Mouse (Mus musculus) kidney, adult 2 months (tissue): ENCODE measurements around the gene Trim75. TPM values are rescaled to one million over a fixed set of nuclear protein-coding genes. Genes with fewer than 3 reads are reported as not detected.

Experiments used
- DNase-seq: peaks from one replicate; pipeline ENCODE4 v3.0.0; 2021
- H3K27ac ChIP-seq: fragments of 200-500 bp; 2 replicates; pipeline ENCODE4 v1.5.1; 2012; ENCODE audit warnings: low read depth, low read length, control low read depth, inconsistent platforms; ENCODE audit not compliant: insufficient read depth
- H3K27me3 ChIP-seq: fragments of 200-500 bp; replicated peaks from 2 replicates; pipeline ENCODE4 v1.6.1; 2012; ENCODE audit warnings: mild to moderate bottlenecking, moderate library complexity, low read length, inconsistent platforms; ENCODE audit not compliant: control insufficient read depth, insufficient read depth
- H3K36me3 ChIP-seq: fragments of 200-500 bp; 2 replicates; pipeline ENCODE4 v1.6.1; 2012; ENCODE audit warnings: mild to moderate bottlenecking, moderate library complexity, low read length, inconsistent platforms; ENCODE audit not compliant: control insufficient read depth, insufficient read depth
- H3K4me1 ChIP-seq: fragments of 200-500 bp; 2 replicates; pipeline ENCODE4 v1.6.1; 2011; ENCODE audit warnings: low read length; ENCODE audit not compliant: control insufficient read depth, insufficient read depth
- H3K4me3 ChIP-seq: fragments of 200-500 bp; 2 replicates; pipeline ENCODE4 v1.5.1; 2011; ENCODE audit warnings: mild to moderate bottlenecking, low read depth, low read length, control low read depth; ENCODE audit not compliant: insufficient read depth
- CTCF ChIP-seq: fragments of 200-500 bp; conservative IDR thresholded peaks from 2 replicates; pipeline ENCODE4 v1.5.1; 2011; ENCODE audit warnings: low read depth, mild to moderate bottlenecking, control low read depth, low read length, moderate library complexity, mixed read lengths; ENCODE audit not compliant: insufficient read depth, insufficient read length
- POLR2A ChIP-seq: fragments of 200-500 bp; IDR thresholded peaks from one replicate; pipeline ENCODE4 v1.6.1; 2011; ENCODE audit warnings: low read depth, low read length, control low read depth
- WGBS: fragments of 180-500 bp; shearing (Covaris S2); methylation state at CpG from one replicate; pipeline ENCODE4 v1.1.7; 2018; 5-methylcytosine and 5-hydroxymethylcytosine counted together
- polyA plus RNA-seq: library from polyadenylated mRNA; depleted of rRNA; stranded (reverse); fragments of >200 nt; gene quantifications from 2 replicates; pipeline ENCODE4 v1.2.3, GENCODE M21; 2012

Gene Trim75
- polyA plus RNA-seq, 1 experiment, result 0.03 TPM

GRCm38 (mm10) chr8:64959025-64959424 lies 28.6 kb downstream of the Trim75 start:
- DNase-seq, result no peak
- 77% methylated on average over 9 of the region's 9 CpGs for WGBS

GRCm38 (mm10) chr8:64952101-64952500 lies 35.5 kb downstream of the Trim75 start:
- no peaks in the 10 kb centered on the region for H3K27me3 ChIP-seq
- no peaks in the 10 kb centered on the region for H3K36me3 ChIP-seq
- no peak for TF ChIP-seq CTCF
- no peak for TF ChIP-seq POLR2A
- no peak for DNase-seq
- no peak overlapping the region for H3K4me3 ChIP-seq
- no peak overlapping the region for H3K27ac ChIP-seq
- 96% methylated on average over 6 of the region's 6 CpGs for WGBS
- H3K4me1 ChIP-seq, result no peaks in the 10 kb centered on the region

More at GRCm38 (mm10) chr8:64959025-64959424, 28.6 kb downstream of the Trim75 start:
- no peak overlapping the region for H3K27ac ChIP-seq
- H3K36me3 ChIP-seq, result peaks cover 5% of the 10 kb centered on the region
- no peaks in the 10 kb centered on the region for H3K27me3 ChIP-seq
- H3K4me1 ChIP-seq, result no peaks in the 10 kb centered on the region
- no peak overlapping the region for H3K4me3 ChIP-seq
- TF ChIP-seq POLR2A (no peak), CTCF (no peak)

GRCm38 (mm10) chr8:64948371-64948770 lies 39.3 kb downstream of the Trim75 start:
- no peak for TF ChIP-seq POLR2A
- no peak for TF ChIP-seq CTCF
- Histone ChIP-seq H3K27me3 (no peaks in the 10 kb centered on the region), H3K36me3 (no peaks in the 10 kb centered on the region), H3K4me3 (no peak overlapping the region), H3K27ac (no peak overlapping the region), H3K4me1 (no peaks in the 10 kb centered on the region)
- no peak for DNase-seq
- WGBS, result 71% methylated on average over 1 of the region's 1 CpGs

GRCm38 (mm10) chr8:64947698-64948034 lies 40.0 kb downstream of the Trim75 start:
- Histone ChIP-seq H3K4me1 (no peaks in the 10 kb centered on the region), H3K36me3 (no peaks in the 10 kb centered on the region), H3K27me3 (no peaks in the 10 kb centered on the region), H3K4me3 (peak overlapping the region; percentile 73), H3K27ac (peak overlapping the region; percentile 86)
- no peak for DNase-seq
- TF ChIP-seq CTCF (no peak), POLR2A (no peak)
- WGBS, result 3% methylated on average over 10 of the region's 10 CpGs

- Histone ChIP-seq H3K4me3 (peak within 1 kb of the TSS; percentile 73), H3K4me1 (no peaks in the 10 kb centered on the region), H3K27me3 (no peaks in the 10 kb centered on the region), H3K36me3 (no peaks in the 10 kb centered on the region), H3K27ac (peak within 1 kb of the TSS; percentile 86)
- peak; percentile 98 for DNase-seq
- under 1% methylated on average over 71 of the region's 73 CpGs for WGBS
- TF ChIP-seq POLR2A (no peak), CTCF (no peak)
These were observed 40.6 kb downstream of the Trim75 start, which contains the start of gene Tmem192 for GRCm38 (mm10) chr8:64946820-64947697. TSS of gene Tmem192 (plus strand) at chr8:64947185.

- DNase-seq, result no peak
- H3K36me3 ChIP-seq, result no peaks in the 10 kb centered on the region
- no peaks in the 10 kb centered on the region for H3K27me3 ChIP-seq
- TF ChIP-seq POLR2A (no peak), CTCF (no peak)
- H3K27ac ChIP-seq, result peak overlapping the region; percentile 39; the same call in 1 of the 2 replicates
- WGBS, result 30% methylated on average over 8 of the region's 8 CpGs
- H3K4me1 ChIP-seq, result no peaks in the 10 kb centered on the region
- peak overlapping the region; percentile 30 for H3K4me3 ChIP-seq
These were observed 41.2 kb downstream of the Trim75 start for GRCm38 (mm10) chr8:64946441-64946819.

GRCm38 (mm10) chr8:64945606-64946005 lies 42.0 kb downstream of the Trim75 start:
- WGBS, result 86% methylated on average over 7 of the region's 7 CpGs
- Histone ChIP-seq H3K36me3 (no peaks in the 10 kb centered on the region), H3K4me3 (no peak overlapping the region), H3K27ac (no peak overlapping the region), H3K27me3 (no peaks in the 10 kb centered on the region), H3K4me1 (no peaks in the 10 kb centered on the region)
- DNase-seq, result no peak
- no peak for TF ChIP-seq CTCF
- no peak for TF ChIP-seq POLR2A
